ENCODE assay signal across 8 mouse cellular contexts in genomic region chr2:160731839-160732261, GRCm38 (mm10). TPM values are rescaled to one million over a fixed set of nuclear protein-coding genes. Genes with fewer than 3 reads are reported as not detected.
DNase-seq lines count a peak whose midpoint lies in the region; ATAC-seq and TF ChIP-seq lines count a peak whose summit lies in the region.

No protein-coding gene starts in this region.

- H3K9me3 ChIP-seq in CH12.LX (replicated peaks; ENCODE audit: low read length), result peaks cover under 1% of the 10 kb centered on the region
- no peaks in the 10 kb centered on the region for H3K9me3 ChIP-seq in forebrain, embryonic 12.5 days
- no peaks in the 10 kb centered on the region for H3K9me3 ChIP-seq in heart, postnatal 0 days (replicated peaks; ENCODE audit: control insufficient read depth, low read length)
- H3K9me3 ChIP-seq in liver, postnatal 0 days (ENCODE audit: low read length), result no peaks in the 10 kb centered on the region

- under 1% methylated on average over 32 of the region's 32 CpGs for WGBS in forebrain, embryonic 12.5 days
- WGBS in heart, postnatal 0 days, result under 1% methylated on average over 31 of the region's 32 CpGs
- WGBS in liver, postnatal 0 days (ENCODE audit: insufficient replicate concordance), result under 1% methylated on average over 32 of the region's 32 CpGs

- peaks cover 7 to 67% of the 10 kb centered on the region in 2 experiments for H3K4me1 ChIP-seq in CH12.LX (ENCODE audit: control insufficient read depth in 1 of 2, insufficient read depth in 2 of 2)
- H3K4me1 ChIP-seq in forebrain, embryonic 12.5 days, result peaks cover 59% of the 10 kb centered on the region
- peaks cover 45% of the 10 kb centered on the region for H3K4me1 ChIP-seq in heart, postnatal 0 days (ENCODE audit: control insufficient read depth, insufficient read depth)
- peaks cover 48% of the 10 kb centered on the region for H3K4me1 ChIP-seq in liver, postnatal 0 days (ENCODE audit: insufficient read depth)

- H3K79me2 ChIP-seq in CH12.LX (replicated peaks; ENCODE audit: control insufficient read depth, extremely low read depth, insufficient read depth, poor library complexity, severe bottlenecking), result no peaks in the 10 kb centered on the region; the same call in 1 of the 2 replicates

- no peak for TF ChIP-seq CTCF in CH12.LX (conservative IDR thresholded peaks at IDR 0.05 in 1 of 2, IDR thresholded peaks at IDR 0.05 in 1 of 2; ENCODE audit: low read depth in 2 of 2, low read length in 2 of 2)
- TF ChIP-seq CTCF in heart, postnatal 0 days (IDR thresholded peaks at IDR 0.05; ENCODE audit: low read depth), result no peak; the same call in 1 of the 2 replicates
- TF ChIP-seq CTCF in liver, postnatal 0 days (IDR thresholded peaks at IDR 0.05; ENCODE audit: low read depth), result no peak

- peak overlapping the region; percentile 68 for H3K4me2 ChIP-seq in CH12.LX (ENCODE audit: insufficient read depth, low read depth, poor library complexity, severe bottlenecking)
- H3K4me2 ChIP-seq in forebrain, embryonic 12.5 days, result peak overlapping the region; percentile 81
- peak overlapping the region; percentile 91 for H3K4me2 ChIP-seq in heart, postnatal 0 days (ENCODE audit: low read depth, low read length)
- H3K4me2 ChIP-seq in liver, postnatal 0 days (ENCODE audit: low read depth, low read length), result peak overlapping the region; percentile 96

- no peak for TF ChIP-seq EP300 in CH12.LX (IDR thresholded peaks at IDR 0.05; ENCODE audit: low read length)
- TF ChIP-seq EP300 in heart, postnatal 0 days (IDR thresholded peaks at IDR 0.05; ENCODE audit: low read depth), result no peak; the same call in 1 of the 2 replicates
- TF ChIP-seq EP300 in liver, postnatal 0 days (IDR thresholded peaks at IDR 0.05; ENCODE audit: low read depth), result no peak

- H3K27me3 ChIP-seq in CH12.LX (replicated peaks), result peaks cover 2% of the 10 kb centered on the region
- peaks cover 8% of the 10 kb centered on the region; the same call in 1 of the 2 replicates for H3K27me3 ChIP-seq in forebrain, embryonic 12.5 days
- H3K27me3 ChIP-seq in heart, postnatal 0 days (ENCODE audit: control insufficient read depth, insufficient read depth, low read length), result no peaks in the 10 kb centered on the region
- peaks cover 11% of the 10 kb centered on the region; the same call in 1 of the 2 replicates for H3K27me3 ChIP-seq in liver, postnatal 0 days (ENCODE audit: insufficient read depth, low read length)

- peak overlapping the region; percentile 61 to 99 (median 82) for H3K4me3 ChIP-seq in CH12.LX (replicated peaks in 1 of 3; ENCODE audit: low read depth in 2 of 3, low read length in 2 of 3, poor library complexity in 1 of 3)
- H3K4me3 ChIP-seq in forebrain, embryonic 12.5 days (replicated peaks), result peak overlapping the region; percentile 93
- peak overlapping the region; percentile 81 for H3K4me3 ChIP-seq in heart, postnatal 0 days (ENCODE audit: low read depth, low read length)
- peak overlapping the region; percentile 86 for H3K4me3 ChIP-seq in liver, postnatal 0 days (ENCODE audit: low read depth, low read length)

- no peak for TF ChIP-seq RAD21 in CH12.LX (IDR thresholded peaks at IDR 0.05; ENCODE audit: low read depth, low read length)

- in situ Hi-C loops in CH12.LX (cut with MboI; ENCODE audit: low pct_ligation_motif_present, low pct_unique_long_range_greater_than_20kb, low sequenced_read_pairs), result no loop called here

- no peak for TF ChIP-seq POLR2A in CH12.LX (IDR thresholded peaks at IDR 0.05; ENCODE audit: low read depth, low read length)

- peaks cover 0 to 28% of the 10 kb centered on the region in 2 experiments for H3K36me3 ChIP-seq in CH12.LX (replicated peaks in 1 of 2; ENCODE audit: control insufficient read depth in 1 of 2, insufficient read depth in 1 of 2, low read length in 1 of 2)
- peaks cover 33% of the 10 kb centered on the region for H3K36me3 ChIP-seq in forebrain, embryonic 12.5 days (replicated peaks)
- peaks cover 9% of the 10 kb centered on the region; the same call in 1 of the 2 replicates for H3K36me3 ChIP-seq in heart, postnatal 0 days (replicated peaks; ENCODE audit: control insufficient read depth, insufficient read depth, low read length)
- H3K36me3 ChIP-seq in liver, postnatal 0 days (replicated peaks; ENCODE audit: insufficient read depth, low read length), result no peaks in the 10 kb centered on the region

- ATAC-seq in forebrain, embryonic 12.5 days (ENCODE audit: low FRiP score), result peak; percentile 22
- peak; percentile 37 for ATAC-seq in heart, postnatal 0 days (ENCODE audit: insufficient read depth, low read depth)
- peak; percentile 22 for ATAC-seq in liver, postnatal 0 days

- H3K9ac ChIP-seq in CH12.LX (ENCODE audit: insufficient read depth, low read depth), result peak overlapping the region; percentile 61
- peak overlapping the region; percentile 100 for H3K9ac ChIP-seq in forebrain, embryonic 12.5 days
- peak overlapping the region; percentile 88 for H3K9ac ChIP-seq in heart, postnatal 0 days (replicated peaks; ENCODE audit: low read depth, low read length)
- H3K9ac ChIP-seq in liver, postnatal 0 days (replicated peaks), result peak overlapping the region; percentile 79

- no peak overlapping the region for H3K27ac ChIP-seq in CH12.LX (ENCODE audit: insufficient read depth, low read depth)
- peak overlapping the region; percentile 98 for H3K27ac ChIP-seq in forebrain, embryonic 12.5 days
- peak overlapping the region; percentile 91 for H3K27ac ChIP-seq in heart, postnatal 0 days (ENCODE audit: low read depth)
- H3K27ac ChIP-seq in liver, postnatal 0 days (ENCODE audit: low read depth), result peak overlapping the region; percentile 83

- dilution Hi-C loops in CH12.LX (cut with MboI; ENCODE audit: extremely low pct_ligation_motif_present, extremely low pct_unique_long_range_greater_than_20kb, low sequenced_read_pairs), result no loop called here

- DNase-seq in CH12.LX (ENCODE audit: extremely low read depth), result no peak
- peak; percentile 35 to 44 for DNase-seq in adrenal gland, postnatal 4 days (ENCODE audit: low spot score in 2 of 2)
- peak; percentile 55 for DNase-seq in heart, postnatal 0 days (ENCODE audit: low spot score)
- DNase-seq in kidney, postnatal 36 days, result peak; percentile 81 to 82
- DNase-seq in liver, postnatal 0 days, result peak; percentile 67
- peak; percentile 50 for DNase-seq in ovary, postnatal 10 days (ENCODE audit: low spot score)
- no peak for DNase-seq in c-Kit-positive CD71-positive TER-119-positive erythroid progenitor cells, embryonic 14.5 days (ENCODE audit: low spot score)

TF ChIP-seq in CH12.LX, 34 proteins besides CTCF, POLR2A, EP300 and RAD21:
- TF ChIP-seq JUN (IDR thresholded peaks at IDR 0.05; ENCODE audit: insufficient read depth, low read depth, low read length), result no peak
- TF ChIP-seq MYC (IDR thresholded peaks at IDR 0.05; ENCODE audit: low read depth, low read length), result no peak
- TF ChIP-seq MAZ (IDR thresholded peaks at IDR 0.05; ENCODE audit: low read depth, low read length), result no peak
- TF ChIP-seq USF2 (conservative IDR thresholded peaks at IDR 0.05; ENCODE audit: low read depth, low read length), result no peak
- no peak for TF ChIP-seq IRF4 (IDR thresholded peaks at IDR 0.05; ENCODE audit: low read depth, low read length)
- TF ChIP-seq ZMIZ1 (IDR thresholded peaks at IDR 0.05; ENCODE audit: low read depth, low read length), result no peak
- no peak for TF ChIP-seq SIN3A (IDR thresholded peaks at IDR 0.05; ENCODE audit: low read length)
- no peak for TF ChIP-seq E2F4 (IDR thresholded peaks at IDR 0.05; ENCODE audit: insufficient replicate concordance, low read depth, low read length)
- TF ChIP-seq USF1 (IDR thresholded peaks at IDR 0.05; ENCODE audit: low read depth, low read length), result no peak
- no peak for TF ChIP-seq MAX (IDR thresholded peaks at IDR 0.05; ENCODE audit: low read length)
- TF ChIP-seq ETS1 (conservative IDR thresholded peaks at IDR 0.05; ENCODE audit: low read depth, low read length), result no peak
- no peak for TF ChIP-seq ZC3H11A (IDR thresholded peaks at IDR 0.05; ENCODE audit: low read depth, low read length)
- TF ChIP-seq CHD2 (IDR thresholded peaks at IDR 0.05; ENCODE audit: low read length), result no peak
TF ChIP-seq in CH12.LX: peak in this region for 0.

RNA-seq across cellular contexts. Expression of gene Plcg1, which starts 0.8 kb away (rescaled TPM):
- total RNA-seq in CH12.LX (2012; rRNA removed) (16.9 and 28.1 TPM in 2 replicates), CH12.LX (2014; rRNA removed) (15.5 and 16.1 TPM in 2 replicates)
- polyA plus RNA-seq in CH12.LX (2012; ENCODE audit: insufficient read length, low read depth), result 16.6 and 17.6 TPM in 2 replicates
- total RNA-seq in adrenal gland, postnatal 4 days (2021), result 100 to 1,000 TPM; 132 TPM
- 91.1 and 100 TPM in 2 replicates for polyA plus RNA-seq in forebrain, embryonic 12.5 days (2016; fragmentation: Nextera tagmentation; extraction: Ambion mirVana)
- 43.9 and 53.4 TPM in 2 replicates for total RNA-seq in heart, postnatal 0 days (2014; rRNA removed; ENCODE audit: low replicate concordance)
- polyA plus RNA-seq in heart, postnatal 0 days (2015; fragmentation: Nextera tagmentation; extraction: Ambion mirVana), result 18.3 and 21.6 TPM in 2 replicates
- polyA plus RNA-seq in liver, postnatal 0 days (2015; fragmentation: Nextera tagmentation; extraction: Ambion mirVana), result 5.0 and 6.6 TPM in 2 replicates

Comparison
In these comparisons a context has a peak if more than half of its experiments do, and no peak if none do; other contexts are left out.
1. DNase-seq: peak in adrenal gland, postnatal 4 days (2 of 2), heart, postnatal 0 days (single experiment), kidney, postnatal 36 days (2 of 2), liver, postnatal 0 days (single experiment) and ovary, postnatal 10 days (single experiment); none in CH12.LX (single experiment) and c-Kit-positive CD71-positive TER-119-positive erythroid progenitor cells, embryonic 14.5 days (single experiment).
2. Peak in every context shown above with its lines, with median percentiles within 50 percentile points of each other: H3K4me2 ChIP-seq, H3K4me3 ChIP-seq, H3K9ac ChIP-seq and ATAC-seq.